Mouse (Mus musculus) embryonic facial prominence, embryonic 13.5 days (tissue): ENCODE data around the gene Kdm6b. TPM values are rescaled to one million over a fixed set of nuclear protein-coding genes. Genes with fewer than 3 reads are reported as not detected.

Experiments used
- ATAC-seq: fragments of 200-750 bp; cut with Nextera tagmentation; 2 replicates; pipeline ENCODE4 v1.8.0; 2017; ENCODE audit warnings: low read depth; ENCODE audit not compliant: insufficient number of reproducible peaks, insufficient read depth, low FRiP score, low TSS enrichment
- H3K27ac ChIP-seq: fragments of 300-500 bp; sonication (generic); 2 replicates; pipeline ENCODE4 v1.5.1; 2015; ENCODE audit warnings: moderate library complexity, mild to moderate bottlenecking, inconsistent platforms
- H3K27me3 ChIP-seq: fragments of 300-500 bp; sonication (generic); 2 replicates; pipeline ENCODE4 v1.6.1; 2015; ENCODE audit warnings: mild to moderate bottlenecking, inconsistent platforms
- H3K36me3 ChIP-seq: fragments of 300-500 bp; sonication (generic); 2 replicates; pipeline ENCODE4 v1.6.1; 2015; ENCODE audit warnings: mild to moderate bottlenecking, inconsistent platforms
- H3K4me1 ChIP-seq: fragments of 300-500 bp; sonication (generic); 2 replicates; pipeline ENCODE4 v1.6.1; 2015; ENCODE audit warnings: inconsistent platforms
- H3K4me2 ChIP-seq: fragments of 300-500 bp; sonication (generic); 2 replicates; pipeline ENCODE4 v1.6.1; 2015; ENCODE audit warnings: moderate library complexity, mild to moderate bottlenecking, inconsistent platforms
- H3K4me3 ChIP-seq: fragments of 300-500 bp; sonication (generic); 2 replicates; pipeline ENCODE4 v1.5.1; 2015; ENCODE audit warnings: mild to moderate bottlenecking, inconsistent platforms
- H3K9ac ChIP-seq: fragments of 300-500 bp; sonication (generic); 2 replicates; pipeline ENCODE4 v1.6.1; 2015; ENCODE audit warnings: mild to moderate bottlenecking, inconsistent platforms
- H3K9me3 ChIP-seq: fragments of 300-500 bp; sonication (generic); 2 replicates; pipeline ENCODE4 v1.6.1; 2016; ENCODE audit warnings: inconsistent platforms
- WGBS: fragments of 180-500 bp; shearing (Covaris S2); methylation state at CpG from one replicate; pipeline ENCODE4 v1.1.7; 2015; ENCODE audit warnings: mixed read lengths; 5-methylcytosine and 5-hydroxymethylcytosine counted together
- polyA plus RNA-seq: library from polyadenylated mRNA; unstranded; fragments of >200 nt; fragmentation: Nextera tagmentation; extraction: Ambion mirVana; gene quantifications from 2 replicates; pipeline ENCODE4 v1.2.1, GENCODE M21; 2015

Kdm6b gene
- 41.3 and 43.1 TPM in 2 replicates for polyA plus RNA-seq

- Histone ChIP-seq H3K4me3 (peak within 1 kb of the TSS; percentile 79), H3K4me1 (peaks cover 58% of the 10 kb centered on the region), H3K36me3 (peaks cover 19% of the 10 kb centered on the region), H3K27me3 (no peaks in the 10 kb centered on the region), H3K4me2 (peak within 1 kb of the TSS; percentile 97), H3K9me3 (no peaks in the 10 kb centered on the region), H3K27ac (peak within 1 kb of the TSS; percentile 98), H3K9ac (peak within 1 kb of the TSS; percentile 96)
- 26% methylated on average over 12 of the region's 12 CpGs for WGBS
- ATAC-seq = no peak
Observed at GRCm38 (mm10) chr11:69413221-69414181, at the start of gene Kdm6b. TSS of gene Kdm6b (minus strand) at chr11:69413675.

- WGBS = 70% methylated on average over 5 of the region's 5 CpGs
- no peak for ATAC-seq
- H3K4me1 ChIP-seq = peaks cover 18% of the 10 kb centered on the region
Observed at GRCm38 (mm10) chr11:69461568-69461967, 48.1 kb upstream of the Kdm6b start.

GRCm38 (mm10) chr11:69459883-69460282 is 46.4 kb upstream of the Kdm6b start:
- Histone ChIP-seq H3K9ac (no peak overlapping the region), H3K27ac (no peak overlapping the region), H3K4me1 (peaks cover 20% of the 10 kb centered on the region), H3K36me3 (no peaks in the 10 kb centered on the region), H3K4me2 (no peak overlapping the region), H3K9me3 (no peaks in the 10 kb centered on the region), H3K4me3 (no peak overlapping the region), H3K27me3 (no peaks in the 10 kb centered on the region)
- WGBS = 67% methylated on average over 4 of the region's 4 CpGs
- no peak for ATAC-seq

More at GRCm38 (mm10) chr11:69461568-69461967, 48.1 kb upstream of the Kdm6b start:
- Histone ChIP-seq H3K9me3 (no peaks in the 10 kb centered on the region), H3K4me2 (no peak overlapping the region), H3K27ac (no peak overlapping the region), H3K9ac (no peak overlapping the region), H3K36me3 (no peaks in the 10 kb centered on the region), H3K4me3 (no peak overlapping the region), H3K27me3 (no peaks in the 10 kb centered on the region)

- H3K4me2 ChIP-seq = no peak overlapping the region
- no peaks in the 10 kb centered on the region for H3K36me3 ChIP-seq
- no peak overlapping the region for H3K4me3 ChIP-seq
- H3K4me1 ChIP-seq = peaks cover 38% of the 10 kb centered on the region
- WGBS = 29% methylated on average over 6 of the region's 6 CpGs
- no peak overlapping the region for H3K9ac ChIP-seq
- no peaks in the 10 kb centered on the region for H3K27me3 ChIP-seq
- no peaks in the 10 kb centered on the region for H3K9me3 ChIP-seq
- peak overlapping the region; percentile 34; the same call in 1 of the 2 replicates for H3K27ac ChIP-seq
- no peak for ATAC-seq
Observed at GRCm38 (mm10) chr11:69457006-69457579, 43.6 kb upstream of the Kdm6b start.

GRCm38 (mm10) chr11:69452114-69452867 is 38.8 kb upstream of the Kdm6b start:
- Histone ChIP-seq H3K4me2 (peak overlapping the region; percentile 47), H3K9me3 (no peaks in the 10 kb centered on the region), H3K4me1 (peaks cover 37% of the 10 kb centered on the region), H3K27ac (peak overlapping the region; percentile 94), H3K27me3 (no peaks in the 10 kb centered on the region), H3K9ac (peak overlapping the region; percentile 54), H3K36me3 (no peaks in the 10 kb centered on the region), H3K4me3 (peak overlapping the region; percentile 19; the same call in 1 of the 2 replicates)
- 0 out of 2 replicates have a peak, but pooled peaks have one; percentile 39 for ATAC-seq
- 42% methylated on average over 23 of the region's 23 CpGs for WGBS

GRCm38 (mm10) chr11:69447299-69447698 is 33.8 kb upstream of the Kdm6b start:
- peaks cover 11% of the 10 kb centered on the region for H3K4me1 ChIP-seq
- no peaks in the 10 kb centered on the region for H3K9me3 ChIP-seq
- 83% methylated on average over 7 of the region's 7 CpGs for WGBS
- no peaks in the 10 kb centered on the region for H3K36me3 ChIP-seq
- H3K4me2 ChIP-seq = no peak overlapping the region
- no peak overlapping the region for H3K4me3 ChIP-seq
- H3K27ac ChIP-seq = no peak overlapping the region
- no peak for ATAC-seq
- no peak overlapping the region for H3K9ac ChIP-seq
- no peaks in the 10 kb centered on the region; the same call in 1 of the 2 replicates for H3K27me3 ChIP-seq

- Histone ChIP-seq H3K36me3 (no peaks in the 10 kb centered on the region), H3K4me3 (no peak overlapping the region), H3K9me3 (no peaks in the 10 kb centered on the region), H3K27me3 (no peaks in the 10 kb centered on the region; the same call in 1 of the 2 replicates), H3K4me2 (no peak overlapping the region), H3K4me1 (no peaks in the 10 kb centered on the region), H3K9ac (no peak overlapping the region), H3K27ac (no peak overlapping the region)
- WGBS = 39% methylated on average over 5 of the region's 5 CpGs
- no peak for ATAC-seq
Observed at GRCm38 (mm10) chr11:69443328-69443727, 29.9 kb upstream of the Kdm6b start.

GRCm38 (mm10) chr11:69437291-69437690 is 23.8 kb upstream of the Kdm6b start:
- Histone ChIP-seq H3K27ac (no peak overlapping the region), H3K9ac (no peak overlapping the region), H3K9me3 (no peaks in the 10 kb centered on the region), H3K27me3 (no peaks in the 10 kb centered on the region), H3K4me2 (no peak overlapping the region), H3K4me3 (no peak overlapping the region), H3K4me1 (peaks cover 3% of the 10 kb centered on the region), H3K36me3 (no peaks in the 10 kb centered on the region)
- no peak for ATAC-seq
- WGBS = 32% methylated on average over 3 of the region's 3 CpGs

- ATAC-seq = no peak
- no peak overlapping the region for H3K4me3 ChIP-seq
- H3K36me3 ChIP-seq = no peaks in the 10 kb centered on the region
- no peak overlapping the region for H3K4me2 ChIP-seq
- 64% methylated on average over 6 of the region's 6 CpGs for WGBS
- H3K27me3 ChIP-seq = no peaks in the 10 kb centered on the region
- peaks cover 17% of the 10 kb centered on the region for H3K4me1 ChIP-seq
- H3K9me3 ChIP-seq = no peaks in the 10 kb centered on the region
- no peak overlapping the region for H3K9ac ChIP-seq
- no peak overlapping the region for H3K27ac ChIP-seq
Observed at GRCm38 (mm10) chr11:69433189-69433588, 19.7 kb upstream of the Kdm6b start.

GRCm38 (mm10) chr11:69432640-69432982 is 19.1 kb upstream of the Kdm6b start:
- H3K4me2 ChIP-seq = peak overlapping the region; percentile 42; the same call in 1 of the 2 replicates
- 62% methylated on average over 11 of the region's 11 CpGs for WGBS
- H3K27me3 ChIP-seq = no peaks in the 10 kb centered on the region
- H3K4me1 ChIP-seq = peaks cover 17% of the 10 kb centered on the region
- no peak overlapping the region for H3K27ac ChIP-seq
- H3K36me3 ChIP-seq = no peaks in the 10 kb centered on the region
- no peak overlapping the region for H3K4me3 ChIP-seq
- no peaks in the 10 kb centered on the region for H3K9me3 ChIP-seq
- peak overlapping the region; percentile 16; the same call in 1 of the 2 replicates for H3K9ac ChIP-seq
- ATAC-seq = no peak
